Mouse (Mus musculus) MEL (cell line): ENCODE results near the gene Trip11.

Experiments used
- CHD2 ChIP-seq: IDR thresholded peaks from 2 replicates; pipeline ENCODE4 v1.6.1; 2011; ENCODE audit warnings: low read length, improper control_type of control experiment
- CTCF ChIP-seq, 3 experiments: IDR thresholded peaks in 2 of 3; conservative IDR thresholded peaks in 1 of 3; 2 replicates each; pipeline ENCODE4 v1.5.1; 2011 to 2012; ENCODE audit warnings: low read length in 3 of 3, low read depth in 2 of 3, mild to moderate bottlenecking in 2 of 3, improper control_type of control experiment in 1 of 3, inconsistent platforms in 1 of 3, mixed read lengths in 1 of 3, moderate library complexity in 1 of 3; ENCODE audit not compliant: control insufficient read depth in 1 of 3, insufficient read depth in 1 of 3, poor library complexity in 1 of 3, severe bottlenecking in 1 of 3
- ELF1 ChIP-seq: IDR thresholded peaks from 2 replicates; pipeline ENCODE4 v1.6.1; 2014; ENCODE audit warnings: low read depth, mild to moderate bottlenecking, inconsistent platforms, low read length, improper control_type of control experiment, moderate library complexity
- EP300 ChIP-seq, 2 experiments: IDR thresholded peaks; 2 replicates each; pipeline ENCODE4 v1.6.1; 2011; ENCODE audit warnings: improper control_type of control experiment in 2 of 2, low read length in 2 of 2, low read depth in 1 of 2, mild to moderate bottlenecking in 1 of 2
- HCFC1 ChIP-seq: IDR thresholded peaks from 2 replicates; pipeline ENCODE4 v1.6.1; 2012; ENCODE audit warnings: low read depth, mild to moderate bottlenecking, inconsistent platforms, low read length, improper control_type of control experiment, moderate library complexity
- JUND ChIP-seq: IDR thresholded peaks from 2 replicates; pipeline ENCODE4 v1.6.1; 2011; ENCODE audit warnings: low read depth, mild to moderate bottlenecking, improper control_type of control experiment, low read length
- KAT2A ChIP-seq: conservative IDR thresholded peaks from 2 replicates; pipeline ENCODE4 v1.6.1; 2012; ENCODE audit warnings: low read depth, low read length, improper control_type of control experiment, inconsistent platforms
- NELFE ChIP-seq: IDR thresholded peaks from 2 replicates; pipeline ENCODE4 v1.6.1; 2011; ENCODE audit warnings: low read depth, low read length, improper control_type of control experiment
- NRF1 ChIP-seq: IDR thresholded peaks from 2 replicates; pipeline ENCODE4 v1.6.1; 2014; ENCODE audit warnings: low read depth, mild to moderate bottlenecking, inconsistent platforms, low read length, improper control_type of control experiment, moderate library complexity; ENCODE audit not compliant: poor library complexity, insufficient read depth, severe bottlenecking
- POLR2A ChIP-seq, 2 experiments: IDR thresholded peaks; 2 replicates each; pipeline ENCODE4 v1.6.1; 2011 to 2012; ENCODE audit warnings: low read length in 2 of 2, mild to moderate bottlenecking in 2 of 2, control low read depth in 1 of 2, improper control_type of control experiment in 1 of 2, low read depth in 1 of 2, moderate library complexity in 1 of 2; ENCODE audit not compliant: control insufficient read depth in 1 of 2, insufficient read depth in 1 of 2, poor library complexity in 1 of 2
- TAL1 ChIP-seq: IDR thresholded peaks from 2 replicates; pipeline ENCODE4 v1.6.1; 2012; ENCODE audit warnings: mild to moderate bottlenecking, inconsistent platforms, low read length, moderate library complexity, mixed read lengths
- TCF12 ChIP-seq: IDR thresholded peaks from 2 replicates; pipeline ENCODE4 v1.6.1; 2014; ENCODE audit warnings: low read depth, mild to moderate bottlenecking, inconsistent platforms, low read length, improper control_type of control experiment, moderate library complexity
- ZNF384 ChIP-seq: IDR thresholded peaks from 2 replicates; pipeline ENCODE4 v1.6.1; 2012; ENCODE audit warnings: low read depth, mild to moderate bottlenecking, inconsistent platforms, low read length, improper control_type of control experiment

- no peak for TF ChIP-seq JUND
- no peak for TF ChIP-seq CHD2
- TF ChIP-seq TCF12: no peak
- TF ChIP-seq ZNF384: no peak
- TF ChIP-seq CTCF (IDR thresholded peaks at IDR 0.05 in 2 of 3, conservative IDR thresholded peaks at IDR 0.05 in 1 of 3; ENCODE audit: control insufficient read depth in 1 of 3, insufficient read depth in 1 of 3, low read depth in 2 of 3, low read length in 3 of 3, poor library complexity in 1 of 3, severe bottlenecking in 1 of 3): no peak
- no peak for TF ChIP-seq NRF1
- no peak for TF ChIP-seq TAL1
- no peak for TF ChIP-seq HCFC1
- TF ChIP-seq ELF1: no peak
- TF ChIP-seq EP300 (IDR thresholded peaks at IDR 0.05; ENCODE audit: low read depth in 1 of 2, low read length in 2 of 2): no peak
- no peak for TF ChIP-seq POLR2A (IDR thresholded peaks at IDR 0.05; ENCODE audit: control insufficient read depth in 1 of 2, insufficient read depth in 1 of 2, low read depth in 1 of 2, low read length in 2 of 2, poor library complexity in 1 of 2)
- no peak for TF ChIP-seq KAT2A
- TF ChIP-seq NELFE: no peak
Observed at GRCm38 (mm10) chr12:101893296-101893695, 19.8 kb downstream of the Trip11 start.
